Mouse (Mus musculus): ENCODE results near the gene Atxn7l1.

Atxn7l1 gene

GRCm38 (mm10) chr12:33226596-33226995 is 79.1 kb downstream of the Atxn7l1 start:
- no peak for DNase-seq (ENCODE audit: low spot score)

- no peak for DNase-seq (ENCODE audit: low spot score)
Measured at GRCm38 (mm10) chr12:33235314-33235713, 87.8 kb downstream of the Atxn7l1 start.

GRCm38 (mm10) chr12:33235771-33236323 is 88.4 kb downstream of the Atxn7l1 start:
- DNase-seq (ENCODE audit: low spot score): no peak

GRCm38 (mm10) chr12:33236344-33237049 is 89.0 kb downstream of the Atxn7l1 start:
- no peak for DNase-seq (ENCODE audit: low spot score)

- no peak for DNase-seq (ENCODE audit: low spot score)
Measured at GRCm38 (mm10) chr12:33237108-33237507, 89.6 kb downstream of the Atxn7l1 start.

GRCm38 (mm10) chr12:33242679-33243078 is 95.2 kb downstream of the Atxn7l1 start:
- DNase-seq (ENCODE audit: low spot score): no peak

GRCm38 (mm10) chr12:33244132-33244875 is 96.8 kb downstream of the Atxn7l1 start:
- DNase-seq (ENCODE audit: low spot score): no peak

GRCm38 (mm10) chr12:33245455-33245854 is 98.0 kb downstream of the Atxn7l1 start:
- DNase-seq (ENCODE audit: low spot score): no peak

GRCm38 (mm10) chr12:33246878-33247277 is 99.4 kb downstream of the Atxn7l1 start:
- no peak for DNase-seq (ENCODE audit: low spot score)

- no peak for DNase-seq (ENCODE audit: low spot score)
Measured at GRCm38 (mm10) chr12:33250197-33250596, 102.7 kb downstream of the Atxn7l1 start.

- DNase-seq (ENCODE audit: low spot score): no peak
Measured at GRCm38 (mm10) chr12:33251399-33251798, 103.9 kb downstream of the Atxn7l1 start.

GRCm38 (mm10) chr12:33252621-33253020 is 105.1 kb downstream of the Atxn7l1 start:
- DNase-seq (ENCODE audit: low spot score): no peak

GRCm38 (mm10) chr12:33253206-33253605 is 105.7 kb downstream of the Atxn7l1 start:
- no peak for DNase-seq (ENCODE audit: low spot score)

- DNase-seq (ENCODE audit: low spot score): no peak
Measured at GRCm38 (mm10) chr12:33255256-33255655, 107.8 kb downstream of the Atxn7l1 start.

- no peak for DNase-seq (ENCODE audit: low spot score)
Measured at GRCm38 (mm10) chr12:33256426-33256825, 108.9 kb downstream of the Atxn7l1 start.

GRCm38 (mm10) chr12:33258995-33259529 is 111.6 kb downstream of the Atxn7l1 start:
- DNase-seq (ENCODE audit: low spot score): no peak

- no peak for DNase-seq (ENCODE audit: low spot score)
Measured at GRCm38 (mm10) chr12:33260575-33260974, 113.1 kb downstream of the Atxn7l1 start.

- no peak for DNase-seq (ENCODE audit: low spot score)
Measured at GRCm38 (mm10) chr12:33265877-33266276, 118.4 kb downstream of the Atxn7l1 start.

GRCm38 (mm10) chr12:33267965-33268364 is 120.5 kb downstream of the Atxn7l1 start:
- no peak for DNase-seq (ENCODE audit: low spot score)

GRCm38 (mm10) chr12:33269743-33270142 is 122.2 kb downstream of the Atxn7l1 start:
- DNase-seq (ENCODE audit: low spot score): no peak

- no peak for DNase-seq (ENCODE audit: low spot score)
Measured at GRCm38 (mm10) chr12:33271865-33272264, 124.4 kb downstream of the Atxn7l1 start.

GRCm38 (mm10) chr12:33272441-33272840 is 124.9 kb downstream of the Atxn7l1 start:
- no peak for DNase-seq (ENCODE audit: low spot score)

- DNase-seq (ENCODE audit: low spot score): no peak
Measured at GRCm38 (mm10) chr12:33273147-33273546, 125.7 kb downstream of the Atxn7l1 start.

All from ovary, postnatal 10 days (tissue).